Mouse (Mus musculus): ENCODE data around the gene Fam19a5.

The Fam19a5 gene

DNA sequence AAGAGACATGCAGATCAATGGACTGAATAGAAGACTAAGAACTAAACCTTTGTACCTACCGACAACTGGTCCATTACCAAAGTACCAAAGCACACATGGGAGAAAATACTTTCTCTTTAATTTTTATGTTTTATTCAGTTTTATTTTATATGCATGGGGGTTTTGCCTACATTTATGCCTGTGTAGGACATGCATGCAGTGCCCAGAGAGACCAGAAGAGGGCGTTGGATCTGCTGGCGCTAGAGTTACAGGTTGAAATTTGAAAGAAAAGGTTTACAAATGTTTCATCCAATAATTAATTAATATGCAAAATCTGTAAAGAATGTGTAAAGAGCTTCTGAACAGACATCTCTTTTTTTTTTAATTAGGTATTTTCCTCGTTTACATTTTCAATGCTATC, 229.9 kb downstream of the Fam19a5 start:
- DNase-seq = no peak

DNA sequence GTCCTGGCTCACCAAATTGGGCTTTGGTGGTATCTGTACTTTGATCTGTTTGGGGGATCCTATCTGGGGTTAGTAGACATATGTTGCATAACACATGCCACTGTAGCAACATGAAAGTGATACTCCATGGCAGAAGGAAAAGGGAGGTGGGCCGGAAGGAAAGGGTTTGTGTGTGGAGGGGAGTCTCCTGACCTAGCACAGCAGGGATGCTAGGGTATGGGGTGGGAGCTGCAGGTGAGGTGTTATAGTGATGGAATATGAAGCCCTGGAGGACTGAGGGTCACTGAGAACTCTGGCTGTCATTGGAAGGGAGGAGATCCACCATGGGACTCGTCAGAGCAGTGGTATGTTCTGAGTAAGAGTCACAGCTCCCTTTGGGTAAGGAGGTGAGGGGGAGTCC, 239.2 kb downstream of the Fam19a5 start:
- DNase-seq = no peak

DNA sequence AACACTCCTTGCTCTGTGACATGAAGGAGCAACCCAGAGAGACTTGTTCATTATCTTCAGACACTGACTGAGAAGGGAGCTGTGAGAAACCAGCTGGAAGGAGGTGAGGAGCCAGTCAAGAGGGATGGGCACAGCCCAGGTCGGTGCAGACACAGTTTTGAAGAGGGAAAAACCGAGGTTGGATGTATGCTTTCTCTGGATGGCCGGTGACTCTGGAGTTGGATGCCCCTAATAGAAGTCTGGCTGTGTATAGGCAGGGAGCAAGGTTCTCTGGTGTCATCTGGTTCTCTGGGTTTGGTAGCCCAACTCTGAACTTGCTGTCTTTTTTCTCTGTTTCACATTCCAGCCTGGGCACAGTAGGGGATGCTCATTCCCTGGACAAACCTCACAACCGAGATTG, 245.6 kb downstream of the Fam19a5 start:
- DNase-seq = no peak

DNA sequence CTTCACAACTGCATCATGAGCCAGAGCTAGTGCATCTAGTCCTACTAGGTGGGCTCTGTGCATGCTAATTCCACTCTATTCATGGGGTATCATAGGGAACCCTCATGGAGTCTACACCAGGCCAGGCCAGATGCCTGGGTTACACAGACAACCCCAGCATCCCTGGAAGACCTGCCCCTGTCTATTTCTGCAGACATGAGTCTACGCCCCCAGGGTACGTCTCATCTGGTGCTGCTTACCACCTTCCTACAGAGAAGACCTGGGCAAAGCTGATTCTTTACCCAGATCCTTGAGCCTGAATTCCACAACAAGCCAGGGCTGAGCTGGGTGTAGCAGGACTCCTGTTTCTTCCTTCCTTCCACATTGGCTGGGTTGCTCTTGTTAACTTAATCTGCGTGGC, 249.6 kb downstream of the Fam19a5 start:
- DNase-seq = no peak

DNA sequence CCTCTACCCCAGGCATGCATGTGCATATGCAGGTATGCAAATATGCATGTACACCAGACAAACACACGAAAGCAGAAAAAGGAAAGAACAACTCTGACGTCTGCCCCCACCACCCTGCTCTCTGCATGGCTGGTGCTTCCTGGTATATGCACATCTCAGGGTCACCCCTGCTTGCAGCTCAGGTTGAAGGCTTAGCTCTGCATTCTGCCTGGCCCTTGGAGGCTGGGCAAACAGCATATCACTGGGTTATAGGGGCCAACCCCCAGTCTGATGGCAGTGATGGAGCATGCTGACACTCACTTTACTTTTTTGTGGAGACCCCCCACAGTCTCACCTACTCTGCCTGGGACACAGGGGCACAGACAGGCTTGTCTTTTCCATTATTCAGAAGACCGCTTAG, 252.5 kb downstream of the Fam19a5 start:
- DNase-seq = no peak
